Mouse (Mus musculus) megakaryocyte, adult 5-6 weeks (primary cell): ENCODE data around the gene Trpc3. TPM values are rescaled to one million over a fixed set of nuclear protein-coding genes. Genes with fewer than 3 reads are reported as not detected.
"Not testable (repeated sequence)": the region's sequence is repeated elsewhere in the genome, so short reads cannot be mapped to it uniquely, and the experiment has no call there.

Experiments used
- ATAC-seq: 2 replicates; pipeline ENCODE4 v1.8.0; 2016; ENCODE audit warnings: mild to moderate bottlenecking, inconsistent platforms; ENCODE audit not compliant: poor library complexity, severe bottlenecking
- total RNA-seq, 2 experiments: library from RNA; stranded (forward) in 1 of 2; stranded (reverse) in 1 of 2; fragments of 153-499, 151-499 nt in 1 of 2; fragments of 221-1000, 200-1000 nt in 1 of 2; gene quantifications; 2 replicates each; pipeline versions ENCODE4 v1.2.3 to v1.2.4; 2015 to 2017

The Trpc3 gene
- not detected in 2 replicates for total RNA-seq (2015)
- not detected in 2 replicates for total RNA-seq (2017)

GRCm38 (mm10) chr3:36689392-36690291, at the start of gene Trpc3:
Trpc3 (minus strand) TSS chr3:36690167.
- ATAC-seq = no peak

GRCm38 (mm10) chr3:36738071-36738470, 48.1 kb upstream of the Trpc3 start:
- ATAC-seq = no peak

- ATAC-seq = no peak
Observed at GRCm38 (mm10) chr3:36733075-36733474, 43.1 kb upstream of the Trpc3 start.

GRCm38 (mm10) chr3:36726545-36726944, 36.6 kb upstream of the Trpc3 start:
- ATAC-seq = no peak

- ATAC-seq = no peak
Observed at GRCm38 (mm10) chr3:36721850-36722249, 31.9 kb upstream of the Trpc3 start.

GRCm38 (mm10) chr3:36709521-36709920, 19.6 kb upstream of the Trpc3 start:
- ATAC-seq = no peak

GRCm38 (mm10) chr3:36690292-36690650, 304 bp upstream of the Trpc3 start:
- ATAC-seq = no peak

GRCm38 (mm10) chr3:36688874-36689273, 1.1 kb downstream of the Trpc3 start:
- ATAC-seq = no peak

GRCm38 (mm10) chr3:36675822-36676221, 14.1 kb downstream of the Trpc3 start:
- ATAC-seq = no peak

- no peak for ATAC-seq
Observed at GRCm38 (mm10) chr3:36667814-36668213, 22.2 kb downstream of the Trpc3 start.

GRCm38 (mm10) chr3:36645245-36645559, 44.8 kb downstream of the Trpc3 start:
- not testable (repeated sequence) for ATAC-seq

GRCm38 (mm10) chr3:36644554-36645244, 45.3 kb downstream of the Trpc3 start:
- no peak for ATAC-seq

GRCm38 (mm10) chr3:36643354-36643753, 46.6 kb downstream of the Trpc3 start:
- no peak for ATAC-seq

GRCm38 (mm10) chr3:36642736-36643135, 47.2 kb downstream of the Trpc3 start:
- no peak for ATAC-seq

GRCm38 (mm10) chr3:36640787-36641186, 49.2 kb downstream of the Trpc3 start:
- no peak for ATAC-seq

GRCm38 (mm10) chr3:36635449-36635848, 54.5 kb downstream of the Trpc3 start:
- ATAC-seq = no peak

GRCm38 (mm10) chr3:36626803-36627202, 63.2 kb downstream of the Trpc3 start:
- ATAC-seq = no peak

- ATAC-seq = no peak
Observed at GRCm38 (mm10) chr3:36618181-36618580, 71.8 kb downstream of the Trpc3 start.

- ATAC-seq = no peak
Observed at GRCm38 (mm10) chr3:36613908-36614255, 76.1 kb downstream of the Trpc3 start.

GRCm38 (mm10) chr3:36613202-36613907, 76.6 kb downstream of the Trpc3 start, which contains the start of gene Bbs7:
Bbs7 (minus strand) TSS chr3:36613477.
- peak; percentile 99 for ATAC-seq

GRCm38 (mm10) chr3:36612687-36613086, 77.3 kb downstream of the Trpc3 start:
- ATAC-seq = no peak
